Mouse (Mus musculus): ENCODE results near the gene Ninl. TPM values are rescaled to one million over a fixed set of nuclear protein-coding genes. Genes with fewer than 3 reads are reported as not detected.

The Ninl gene
- polyA plus RNA-seq, 1 experiment: 4.5 TPM

DNA sequence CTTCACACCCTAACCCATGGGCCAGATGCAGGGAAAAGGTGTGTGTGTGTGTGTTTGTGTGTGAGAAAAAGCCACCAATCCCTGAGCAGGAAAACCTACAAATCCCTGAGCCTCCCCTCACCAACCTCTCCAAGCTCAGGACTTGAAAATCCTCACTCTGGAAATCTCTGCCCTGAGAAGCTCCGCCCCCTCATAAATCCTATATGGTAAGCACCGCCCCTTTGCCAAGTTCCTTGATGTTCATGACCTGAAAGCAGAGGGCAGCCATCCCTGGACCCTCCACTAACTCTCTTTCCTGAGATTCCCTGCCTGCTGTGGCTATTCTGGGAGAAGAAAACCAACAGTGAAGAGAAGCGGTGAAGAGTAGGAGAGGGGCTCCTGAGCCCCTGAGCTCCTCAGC is 40.2 kb downstream of the Ninl start:
- TF ChIP-seq MYOD1 (IDR thresholded peaks at IDR 0.05; ENCODE audit: control insufficient read depth, insufficient read length, low read depth) (no peak), CTCF (IDR thresholded peaks at IDR 0.05; ENCODE audit: control insufficient read depth, insufficient read depth, insufficient read length) (no peak), USF1 (IDR thresholded peaks at IDR 0.05; ENCODE audit: low read depth) (no peak), MYOG (IDR thresholded peaks at IDR 0.05; ENCODE audit: control insufficient read depth, extremely low read depth, insufficient read length) (no peak), MAX (IDR thresholded peaks at IDR 0.05) (no peak), FOSL1 (IDR thresholded peaks at IDR 0.05; ENCODE audit: insufficient read depth, low read length, poor library complexity, severe bottlenecking) (no peak), CEBPB (IDR thresholded peaks at IDR 0.05; ENCODE audit: low read depth) (no peak)
- Histone ChIP-seq H3K79me3 (ENCODE audit: low read depth) (peaks cover 33% of the 10 kb centered on the region), H3K4me3 (ENCODE audit: insufficient read depth, poor library complexity, severe bottlenecking) (no peak overlapping the region), H3K36me3 (ENCODE audit: control insufficient read depth, insufficient read depth) (no peaks in the 10 kb centered on the region), H3K27me3 (ENCODE audit: control insufficient read depth, insufficient read depth, insufficient read length) (no peaks in the 10 kb centered on the region), H3K79me2 (ENCODE audit: control insufficient read depth, insufficient read depth) (peaks cover 91% of the 10 kb centered on the region), H3ac (ENCODE audit: control insufficient read depth, insufficient read length, low read depth) (no peak overlapping the region)

DNA sequence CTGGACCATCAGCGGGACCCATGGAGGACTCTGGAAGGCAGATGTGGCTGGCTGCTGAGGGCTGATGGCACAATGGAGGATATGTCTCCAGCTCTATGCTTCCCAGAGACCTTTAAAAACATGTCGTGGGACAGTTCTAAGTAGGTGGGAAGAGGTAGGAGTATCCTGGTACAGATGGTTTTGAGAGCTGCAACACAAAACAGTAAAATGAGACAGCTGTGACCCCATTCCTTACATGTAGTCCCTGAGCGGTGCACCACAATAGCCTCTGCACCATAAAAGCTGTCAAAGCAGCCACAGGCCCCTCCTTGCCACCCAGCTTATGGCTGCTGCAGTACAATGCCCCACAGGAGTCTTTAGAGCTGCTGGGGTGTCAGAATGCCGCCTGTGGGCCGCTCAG is 41.6 kb downstream of the Ninl start:
- Histone ChIP-seq H3K27me3 (ENCODE audit: control insufficient read depth, insufficient read depth, insufficient read length) (no peaks in the 10 kb centered on the region), H3K4me3 (ENCODE audit: insufficient read depth, poor library complexity, severe bottlenecking) (no peak overlapping the region), H3K36me3 (ENCODE audit: control insufficient read depth, insufficient read depth) (no peaks in the 10 kb centered on the region), H3K79me2 (ENCODE audit: control insufficient read depth, insufficient read depth) (peaks cover 87% of the 10 kb centered on the region), H3K79me3 (ENCODE audit: low read depth) (peaks cover 29% of the 10 kb centered on the region), H3ac (ENCODE audit: control insufficient read depth, insufficient read length, low read depth) (no peak overlapping the region)
- no peak for TF ChIP-seq FOSL1 (IDR thresholded peaks at IDR 0.05; ENCODE audit: insufficient read depth, low read length, poor library complexity, severe bottlenecking)
- no peak for TF ChIP-seq MYOD1 (IDR thresholded peaks at IDR 0.05; ENCODE audit: control insufficient read depth, insufficient read length, low read depth)
- no peak for TF ChIP-seq MAX (IDR thresholded peaks at IDR 0.05)
- no peak for TF ChIP-seq CEBPB (IDR thresholded peaks at IDR 0.05; ENCODE audit: low read depth)
- TF ChIP-seq USF1 (IDR thresholded peaks at IDR 0.05; ENCODE audit: low read depth): no peak
- no peak for TF ChIP-seq MYOG (IDR thresholded peaks at IDR 0.05; ENCODE audit: control insufficient read depth, extremely low read depth, insufficient read length)
- no peak for TF ChIP-seq CTCF (IDR thresholded peaks at IDR 0.05; ENCODE audit: control insufficient read depth, insufficient read depth, insufficient read length)

DNA sequence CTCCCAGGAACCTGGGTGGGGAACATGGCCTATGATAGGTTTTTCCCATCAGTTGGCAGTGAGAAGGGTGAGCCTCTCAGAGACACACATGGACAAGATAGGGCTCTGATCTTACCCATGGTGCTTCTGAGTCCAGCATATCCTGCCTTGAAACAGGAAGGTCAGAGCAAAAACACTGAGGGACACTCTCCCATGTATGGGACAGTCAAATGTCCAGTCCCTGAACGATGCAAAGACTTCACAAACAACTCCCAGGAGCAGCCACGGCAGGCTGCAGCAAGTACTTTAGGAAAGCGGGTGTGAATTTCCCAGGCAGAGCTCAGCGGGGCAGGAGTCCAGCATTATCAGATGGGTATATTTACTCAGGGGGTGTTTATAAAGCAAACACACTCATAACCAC is 43.9 kb downstream of the Ninl start:
- no peak for TF ChIP-seq CTCF (IDR thresholded peaks at IDR 0.05; ENCODE audit: control insufficient read depth, insufficient read depth, insufficient read length)
- no peak for TF ChIP-seq CEBPB (IDR thresholded peaks at IDR 0.05; ENCODE audit: low read depth)
- TF ChIP-seq FOSL1 (IDR thresholded peaks at IDR 0.05; ENCODE audit: insufficient read depth, low read length, poor library complexity, severe bottlenecking): no peak
- TF ChIP-seq MAX (IDR thresholded peaks at IDR 0.05): no peak
- TF ChIP-seq MYOG (IDR thresholded peaks at IDR 0.05; ENCODE audit: control insufficient read depth, extremely low read depth, insufficient read length): no peak
- TF ChIP-seq USF1 (IDR thresholded peaks at IDR 0.05; ENCODE audit: low read depth): no peak
- TF ChIP-seq MYOD1 (IDR thresholded peaks at IDR 0.05; ENCODE audit: control insufficient read depth, insufficient read length, low read depth): no peak

DNA sequence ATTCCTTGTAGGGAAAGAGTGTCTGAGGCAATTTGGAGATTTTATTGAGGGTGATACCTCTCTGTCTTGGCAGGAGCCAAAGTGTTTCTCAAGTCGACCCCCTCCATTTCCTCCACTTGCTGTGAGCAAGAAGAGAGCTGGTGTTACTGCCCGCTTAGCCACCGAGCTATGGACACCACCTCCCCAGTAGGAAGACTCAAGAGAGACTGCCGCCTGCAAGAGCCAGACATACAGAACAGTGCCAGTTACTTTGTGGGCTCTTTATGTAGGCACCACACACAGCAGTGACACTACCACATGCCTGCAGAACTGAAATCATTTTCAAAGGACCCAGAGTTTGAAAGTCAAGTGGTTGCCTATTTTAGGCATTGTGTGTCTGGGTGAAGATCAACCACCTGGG is 48.1 kb downstream of the Ninl start:
- H3ac ChIP-seq (ENCODE audit: control insufficient read depth, insufficient read length, low read depth): no peak overlapping the region
- TF ChIP-seq MAX (IDR thresholded peaks at IDR 0.05) (no peak), CEBPB (IDR thresholded peaks at IDR 0.05; ENCODE audit: low read depth) (no peak), USF1 (IDR thresholded peaks at IDR 0.05; ENCODE audit: low read depth) (no peak), MYOD1 (IDR thresholded peaks at IDR 0.05; ENCODE audit: control insufficient read depth, insufficient read length, low read depth) (no peak), MYOG (IDR thresholded peaks at IDR 0.05; ENCODE audit: control insufficient read depth, extremely low read depth, insufficient read length) (no peak), FOSL1 (IDR thresholded peaks at IDR 0.05; ENCODE audit: insufficient read depth, low read length, poor library complexity, severe bottlenecking) (no peak), CTCF (IDR thresholded peaks at IDR 0.05; ENCODE audit: control insufficient read depth, insufficient read depth, insufficient read length) (no peak)
- no peak overlapping the region for H3K4me3 ChIP-seq (ENCODE audit: insufficient read depth, poor library complexity, severe bottlenecking)
- H3K27me3 ChIP-seq (ENCODE audit: control insufficient read depth, insufficient read depth, insufficient read length): no peaks in the 10 kb centered on the region
- peaks cover 2% of the 10 kb centered on the region for H3K79me3 ChIP-seq (ENCODE audit: low read depth)
- H3K36me3 ChIP-seq (ENCODE audit: control insufficient read depth, insufficient read depth): no peaks in the 10 kb centered on the region
- peaks cover 74% of the 10 kb centered on the region for H3K79me2 ChIP-seq (ENCODE audit: control insufficient read depth, insufficient read depth)

More for the DNA sequence above, 43.9 kb downstream of the Ninl start:
- H3K4me3 ChIP-seq (ENCODE audit: insufficient read depth, poor library complexity, severe bottlenecking): no peak overlapping the region
- peaks cover 81% of the 10 kb centered on the region for H3K79me2 ChIP-seq (ENCODE audit: control insufficient read depth, insufficient read depth)
- H3ac ChIP-seq (ENCODE audit: control insufficient read depth, insufficient read length, low read depth): no peak overlapping the region
- H3K36me3 ChIP-seq (ENCODE audit: control insufficient read depth, insufficient read depth): no peaks in the 10 kb centered on the region
- H3K79me3 ChIP-seq (ENCODE audit: low read depth): peaks cover 19% of the 10 kb centered on the region
- no peaks in the 10 kb centered on the region for H3K27me3 ChIP-seq (ENCODE audit: control insufficient read depth, insufficient read depth, insufficient read length)

DNA sequence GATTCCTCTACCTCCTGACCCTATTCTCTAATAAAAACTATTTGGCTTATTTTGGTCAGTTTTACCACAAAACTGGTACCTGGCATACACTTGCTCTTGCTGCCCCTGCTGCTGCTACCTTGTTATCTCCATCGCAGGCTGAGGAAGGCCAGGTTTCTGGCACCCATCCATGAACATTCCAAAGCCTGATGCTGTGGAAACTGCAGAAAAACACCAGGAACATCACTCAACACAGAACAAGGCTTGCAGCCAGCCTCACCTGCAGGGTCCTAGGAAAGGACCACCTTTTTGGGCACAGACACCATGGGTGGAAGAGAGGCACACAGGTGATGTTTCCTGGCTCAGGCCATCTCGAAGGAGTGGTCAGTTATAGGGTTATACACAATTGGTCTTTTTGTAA is 48.7 kb downstream of the Ninl start:
- TF ChIP-seq CEBPB (IDR thresholded peaks at IDR 0.05; ENCODE audit: low read depth) (no peak), FOSL1 (IDR thresholded peaks at IDR 0.05; ENCODE audit: insufficient read depth, low read length, poor library complexity, severe bottlenecking) (no peak), CTCF (IDR thresholded peaks at IDR 0.05; ENCODE audit: control insufficient read depth, insufficient read depth, insufficient read length) (no peak), USF1 (IDR thresholded peaks at IDR 0.05; ENCODE audit: low read depth) (no peak), MAX (IDR thresholded peaks at IDR 0.05) (no peak)
- Histone ChIP-seq H3ac (ENCODE audit: control insufficient read depth, insufficient read length, low read depth) (no peak overlapping the region), H3K36me3 (ENCODE audit: control insufficient read depth, insufficient read depth) (no peaks in the 10 kb centered on the region), H3K79me2 (ENCODE audit: control insufficient read depth, insufficient read depth) (peaks cover 74% of the 10 kb centered on the region), H3K4me3 (ENCODE audit: insufficient read depth, poor library complexity, severe bottlenecking) (no peak overlapping the region), H3K79me3 (ENCODE audit: low read depth) (peaks cover 2% of the 10 kb centered on the region), H3K27me3 (ENCODE audit: control insufficient read depth, insufficient read depth, insufficient read length) (no peaks in the 10 kb centered on the region)

DNA sequence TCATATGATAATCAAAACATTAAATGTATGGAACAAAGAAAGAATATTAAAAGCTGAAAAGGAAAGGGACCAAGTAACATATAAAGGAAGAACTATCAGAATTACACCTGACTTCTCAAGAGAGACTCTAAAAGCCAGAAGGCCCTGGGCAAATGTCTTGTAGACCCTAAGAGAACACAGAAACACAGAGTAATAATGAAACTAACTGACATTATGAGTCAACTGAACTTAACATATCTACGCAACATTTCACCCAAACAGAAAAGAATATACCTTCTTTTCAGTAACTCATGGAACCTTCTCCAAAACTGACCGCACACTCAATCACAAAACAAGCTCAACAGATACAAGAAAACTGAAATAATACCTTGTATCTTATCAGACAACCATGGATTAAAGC is 53.8 kb downstream of the Ninl start:
- Histone ChIP-seq H3ac (ENCODE audit: control insufficient read depth, insufficient read length, low read depth) (no peak overlapping the region), H3K79me3 (ENCODE audit: low read depth) (peaks cover 7% of the 10 kb centered on the region), H3K27me3 (ENCODE audit: control insufficient read depth, insufficient read depth, insufficient read length) (no peaks in the 10 kb centered on the region), H3K4me3 (ENCODE audit: insufficient read depth, poor library complexity, severe bottlenecking) (no peak overlapping the region), H3K79me2 (ENCODE audit: control insufficient read depth, insufficient read depth) (peaks cover 58% of the 10 kb centered on the region), H3K36me3 (ENCODE audit: control insufficient read depth, insufficient read depth) (no peaks in the 10 kb centered on the region)
- no peak for TF ChIP-seq CTCF (IDR thresholded peaks at IDR 0.05; ENCODE audit: control insufficient read depth, insufficient read depth, insufficient read length)
- TF ChIP-seq MYOD1 (IDR thresholded peaks at IDR 0.05; ENCODE audit: control insufficient read depth, insufficient read length, low read depth): no peak
- no peak for TF ChIP-seq MYOG (IDR thresholded peaks at IDR 0.05; ENCODE audit: control insufficient read depth, extremely low read depth, insufficient read length)
- TF ChIP-seq USF1 (IDR thresholded peaks at IDR 0.05; ENCODE audit: low read depth): no peak
- no peak for TF ChIP-seq FOSL1 (IDR thresholded peaks at IDR 0.05; ENCODE audit: insufficient read depth, low read length, poor library complexity, severe bottlenecking)
